Mouse (Mus musculus): Measurements from ENCODE around the gene Ttc41. TPM values are rescaled to one million over a fixed set of nuclear protein-coding genes. Genes with fewer than 3 reads are reported as not detected.

Ttc41 gene
- 0.62 and 0.76 TPM in 2 replicates for polyA plus RNA-seq (2015; fragmentation: Nextera tagmentation; extraction: Ambion mirVana)

GRCm38 (mm10) chr10:86705318-86705921 is at the start of gene Ttc41, which contains the start of gene Hsp90b1:
Gene Ttc41, plus strand, starts transcription at chr10:86705811.
Gene Hsp90b1, minus strand, starts transcription at chr10:86705509.

DNA sequence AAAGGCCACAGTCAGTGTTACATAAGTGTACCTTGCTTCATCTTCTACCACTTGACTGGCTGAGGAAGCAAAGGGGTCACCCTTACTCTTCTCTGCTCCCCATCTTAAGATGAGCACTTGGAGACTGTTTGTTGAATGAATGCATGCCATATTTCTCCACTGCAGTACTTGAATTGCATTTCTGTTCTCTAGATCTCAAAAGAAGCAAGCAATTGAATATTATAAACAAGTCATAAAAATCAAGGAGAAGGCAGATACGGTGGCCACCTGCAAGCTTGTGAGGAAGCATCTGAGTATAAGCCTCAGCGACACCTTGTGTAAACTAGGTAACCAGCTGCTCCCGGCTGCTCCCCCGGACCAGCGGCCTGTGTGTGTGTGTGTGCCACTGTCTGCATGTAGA is 58.1 kb downstream of the Ttc41 start, which contains the start of gene Gm49358:
Gene Gm49358 (plus strand): TSS at position 301 of the 400 bp plus-strand sequence.

DNA sequence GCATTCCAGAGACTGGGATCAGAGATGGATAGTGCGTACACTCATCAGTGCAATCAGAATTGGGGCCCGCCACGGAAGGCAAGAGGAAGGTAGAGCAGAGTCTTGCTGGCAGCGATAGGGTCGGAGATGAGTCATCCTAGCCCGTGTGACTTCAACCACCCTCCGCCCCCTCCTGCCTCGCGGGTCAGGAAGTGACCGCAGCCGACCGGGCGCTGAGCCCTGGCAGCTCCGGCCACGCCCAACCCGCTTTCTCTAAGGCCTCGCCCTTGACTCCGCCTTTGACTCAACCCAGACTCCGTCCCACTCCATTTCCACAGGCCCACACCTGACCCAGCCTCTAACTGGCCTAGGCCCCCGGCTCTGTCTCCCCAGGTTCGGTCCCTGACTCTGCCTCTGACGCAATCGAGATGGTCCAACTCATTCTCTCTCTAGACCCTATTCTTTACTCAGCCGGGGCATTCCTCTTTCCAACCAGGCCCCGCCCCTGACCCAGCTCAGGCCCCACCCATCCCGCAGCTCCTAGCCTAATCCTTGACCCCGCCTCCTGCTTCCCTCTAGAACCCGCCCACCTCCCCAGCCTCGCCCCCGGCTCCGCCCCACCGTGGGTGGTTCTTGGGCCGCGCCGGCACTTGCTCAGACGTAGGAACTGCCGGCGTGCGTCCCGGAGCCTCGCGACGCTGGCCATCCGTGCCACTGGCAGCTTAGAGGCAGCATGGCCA is 72.9 kb downstream of the Ttc41 start, which contains the start of gene Nt5dc3:
Gene Nt5dc3 (plus strand): TSS at position 608 of the 719 bp plus-strand sequence.

Small RNA genes lying within 50 kb of the gene (microRNA-seq; reads per million reads assigned to microRNA genes)
- 0 to 0.20 reads per million in 2 experiments for gene Gm25745

Other genes starting within 250 kb of the Ttc41 start
- gene Syn3, start 206.9 kb upstream of the Ttc41 start, polyA plus RNA-seq (2015; fragmentation: Nextera tagmentation; extraction: Ambion mirVana): 0.16 and 0.17 TPM in 2 replicates
- gene Hsp90b1, start 302 bp upstream of the Ttc41 start, polyA plus RNA-seq (2015; fragmentation: Nextera tagmentation; extraction: Ambion mirVana): 132 and 169 TPM in 2 replicates
- not detected in 2 replicates for gene Gm49358, start 58.2 kb downstream of the Ttc41 start, polyA plus RNA-seq (2015; fragmentation: Nextera tagmentation; extraction: Ambion mirVana)
- gene Nt5dc3, start 73.2 kb downstream of the Ttc41 start, polyA plus RNA-seq (2015; fragmentation: Nextera tagmentation; extraction: Ambion mirVana): 1.4 and 1.8 TPM in 2 replicates

Data from skeletal muscle tissue, postnatal 0 days (tissue).